Mouse (Mus musculus) regulatory T cell (primary cell): ENCODE data around the gene Adh7.

Experiments
- in situ Hi-C: fragments of 300-600 bp; cut with MboI, MseI; formaldehyde crosslinking; loops from one replicate; pipeline ENCODE4 v1.15.1; 2025; ENCODE audit warnings: high pct_unique_total_duplicates

Gene Adh7

DNA sequence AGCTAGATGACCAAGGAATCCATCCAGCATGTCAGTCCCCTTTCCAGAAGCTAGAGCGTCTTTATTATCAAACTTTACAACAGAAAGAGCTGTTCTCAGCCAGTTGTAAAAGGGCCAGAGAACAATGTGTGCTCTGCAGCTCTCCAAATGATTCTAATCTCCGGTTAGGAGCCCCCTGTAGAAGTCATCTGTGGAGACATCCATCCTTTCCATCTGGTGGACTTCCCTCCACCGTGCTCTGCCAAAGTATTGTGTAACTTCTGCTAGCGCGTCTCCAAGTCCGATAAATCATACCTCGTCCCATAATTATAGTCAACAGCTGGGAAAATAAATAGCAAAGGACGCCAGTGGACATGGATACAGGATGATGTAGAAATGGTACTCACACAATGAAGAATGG, 31.2 kb downstream of the Adh7 start:
- in situ Hi-C loops, result no loop called here

DNA sequence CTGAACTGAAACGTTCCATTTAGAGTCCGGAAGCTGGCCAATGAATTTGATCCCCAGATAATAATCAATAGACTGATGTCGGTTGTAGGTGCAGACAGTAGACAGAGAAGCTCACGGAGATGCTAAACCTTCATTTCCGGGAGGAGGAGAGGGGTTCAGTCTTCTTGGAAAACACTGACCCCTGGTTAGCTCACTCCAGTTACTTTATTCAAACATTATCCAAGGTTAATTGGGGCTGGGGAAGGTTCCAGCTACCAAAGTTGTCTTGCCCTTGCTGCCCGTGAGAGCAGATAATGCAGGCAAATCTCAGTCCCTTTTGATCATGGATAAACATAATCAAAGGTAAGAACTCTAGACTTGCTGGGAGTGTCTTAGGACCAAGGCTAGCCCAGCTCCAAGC, 33.6 kb downstream of the Adh7 start:
- in situ Hi-C loops, result no loop called here

DNA sequence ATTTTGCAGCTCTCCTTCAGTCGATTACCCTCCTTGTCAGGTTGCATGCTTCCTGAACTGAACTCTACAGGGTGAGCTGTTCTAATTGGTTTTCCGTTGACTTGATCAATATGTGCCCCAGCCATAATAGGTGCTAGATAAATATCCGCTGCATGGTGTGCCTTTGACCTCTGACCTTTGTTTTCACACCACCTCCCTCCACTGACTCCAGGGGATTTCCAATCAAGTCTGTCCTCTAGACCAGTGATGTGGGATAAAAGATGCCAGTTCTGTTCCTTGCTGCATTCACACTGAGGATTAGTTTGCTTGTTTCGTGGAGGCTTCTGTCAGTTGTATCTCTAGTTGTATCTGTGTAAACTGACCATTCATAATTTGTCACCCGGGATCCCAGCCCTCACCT, 36.6 kb downstream of the Adh7 start:
- in situ Hi-C loops, result no loop called here

DNA sequence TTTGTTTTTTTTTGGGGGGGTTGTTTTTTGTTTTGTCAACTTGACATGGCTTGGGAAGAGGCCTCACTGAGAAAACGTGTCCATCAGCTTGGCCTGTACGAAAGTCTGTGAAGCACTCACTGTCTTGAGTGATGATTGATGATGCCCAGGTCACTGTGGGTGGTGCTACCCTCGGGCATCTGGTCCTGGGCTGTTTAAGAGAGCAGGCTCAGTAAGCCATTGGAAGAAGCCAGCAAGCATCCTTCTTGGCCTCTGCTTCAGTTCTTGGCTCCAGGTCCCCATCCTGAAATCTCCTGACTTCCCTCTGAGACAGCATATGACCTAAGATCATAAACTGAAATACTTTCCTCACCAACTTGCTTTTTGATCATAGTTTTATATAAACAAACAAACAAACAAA, 37.8 kb downstream of the Adh7 start:
- in situ Hi-C loops, result loop anchor here (5.0 kb wide), 1 partner anchor 42 kb away; no protein-coding TSS in a partner anchor

DNA sequence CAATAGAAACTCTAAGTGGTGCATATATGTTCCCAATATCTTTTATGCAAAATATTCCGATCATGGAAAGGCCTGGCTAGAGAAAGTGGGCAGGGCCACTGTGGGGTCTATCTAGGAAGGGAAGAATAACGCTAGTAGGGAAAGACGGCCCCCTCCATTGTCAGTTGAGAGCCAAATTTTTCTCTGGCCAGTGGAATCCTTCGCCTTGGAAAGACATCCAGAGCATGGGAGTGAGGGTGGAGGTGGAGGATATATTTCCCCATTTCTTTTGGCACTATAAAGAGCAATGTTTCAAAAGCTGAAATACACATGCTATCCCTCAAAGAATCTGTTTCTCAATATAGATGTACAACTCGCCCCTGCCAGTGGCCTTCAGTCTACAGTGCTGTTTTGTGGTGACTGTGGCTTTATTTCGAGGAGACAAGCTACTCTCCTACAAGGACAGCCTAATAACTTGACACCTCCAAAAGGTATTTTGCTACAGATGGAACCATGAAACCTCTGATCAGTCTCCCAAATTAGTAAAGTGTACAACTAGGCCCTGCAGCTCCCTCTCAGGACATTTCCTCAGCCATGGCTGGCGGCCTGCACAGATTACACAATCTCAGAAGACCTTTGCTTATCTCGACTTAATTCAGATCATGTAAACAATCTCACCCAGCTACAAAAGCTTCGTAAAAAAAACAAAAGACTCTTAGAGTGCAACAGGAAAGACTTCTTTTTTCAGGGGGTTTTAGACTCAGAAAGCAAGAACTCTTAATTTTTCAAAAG, 38.4 kb downstream of the Adh7 start:
- in situ Hi-C loops, result loop anchor here (5.0 kb wide), 1 partner anchor 41 kb away; no protein-coding TSS in a partner anchor

DNA sequence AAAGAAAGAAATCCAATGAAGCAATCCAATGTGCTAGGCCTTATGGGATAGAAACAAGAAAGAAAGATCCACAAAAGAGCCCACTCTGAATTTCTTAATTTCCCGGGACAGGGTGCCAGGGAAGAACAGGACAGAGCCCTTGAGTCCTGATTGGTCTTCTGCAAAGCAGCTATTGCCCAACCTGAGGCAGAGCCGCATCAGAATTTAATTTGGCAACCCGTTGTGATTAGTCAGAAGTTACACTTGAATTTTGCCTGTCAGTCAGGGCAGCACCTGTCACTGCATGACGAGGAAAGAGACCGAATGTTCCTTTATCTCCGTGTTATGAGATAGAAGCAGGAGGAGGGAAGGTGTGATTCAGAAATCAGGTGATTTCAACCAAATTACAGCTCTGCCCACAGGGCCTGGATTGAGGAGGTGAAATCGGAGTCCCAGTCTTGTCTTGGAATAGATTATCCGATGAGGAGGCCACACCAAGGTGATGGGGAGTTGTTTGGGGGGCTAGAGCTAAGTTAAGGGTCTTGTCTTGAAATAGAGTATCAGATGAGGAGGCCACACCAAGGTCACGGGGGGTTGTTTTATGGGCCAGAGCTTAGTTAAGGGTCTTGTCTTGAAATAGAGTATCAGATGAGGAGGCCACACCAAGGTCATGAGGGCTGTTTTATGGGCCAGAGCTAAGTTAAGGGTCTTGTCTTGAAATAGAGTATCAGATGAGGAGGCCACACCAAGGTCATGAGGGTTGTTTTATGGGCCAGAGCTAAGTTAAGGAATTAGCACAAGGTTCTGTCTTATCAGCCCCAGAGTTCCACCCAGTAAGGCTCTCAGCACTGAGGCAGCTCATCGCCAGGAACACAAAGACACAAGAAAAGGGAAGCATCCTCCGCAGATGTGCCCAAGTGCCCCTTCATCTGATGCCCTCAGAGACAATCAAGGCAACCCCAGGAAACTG, 43.4 kb downstream of the Adh7 start, which contains the start of gene Adh1:
Adh1 (plus strand) TSS at position 271 of the 949 bp plus-strand sequence.
- in situ Hi-C loops, result no loop called here

DNA sequence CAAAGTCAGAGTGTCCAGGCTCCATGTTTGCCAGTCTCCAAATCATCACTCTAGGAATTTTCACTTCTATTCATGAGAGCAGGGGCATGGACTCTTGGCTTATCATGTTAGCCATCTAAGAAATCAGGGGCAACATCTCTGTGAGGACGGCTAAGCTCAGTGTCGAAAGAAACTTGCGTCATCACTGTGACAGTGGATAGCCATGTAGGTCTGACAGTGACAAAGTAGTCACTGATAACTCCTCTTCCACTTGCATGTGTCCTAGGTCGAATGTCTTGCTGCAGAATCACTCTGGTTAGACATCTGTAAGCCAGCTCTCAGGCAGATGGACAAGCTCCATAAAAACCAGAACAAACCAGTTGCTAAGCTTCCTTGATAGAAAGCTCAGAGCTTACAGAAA, 45.0 kb downstream of the Adh7 start:
- in situ Hi-C loops, result no loop called here

DNA sequence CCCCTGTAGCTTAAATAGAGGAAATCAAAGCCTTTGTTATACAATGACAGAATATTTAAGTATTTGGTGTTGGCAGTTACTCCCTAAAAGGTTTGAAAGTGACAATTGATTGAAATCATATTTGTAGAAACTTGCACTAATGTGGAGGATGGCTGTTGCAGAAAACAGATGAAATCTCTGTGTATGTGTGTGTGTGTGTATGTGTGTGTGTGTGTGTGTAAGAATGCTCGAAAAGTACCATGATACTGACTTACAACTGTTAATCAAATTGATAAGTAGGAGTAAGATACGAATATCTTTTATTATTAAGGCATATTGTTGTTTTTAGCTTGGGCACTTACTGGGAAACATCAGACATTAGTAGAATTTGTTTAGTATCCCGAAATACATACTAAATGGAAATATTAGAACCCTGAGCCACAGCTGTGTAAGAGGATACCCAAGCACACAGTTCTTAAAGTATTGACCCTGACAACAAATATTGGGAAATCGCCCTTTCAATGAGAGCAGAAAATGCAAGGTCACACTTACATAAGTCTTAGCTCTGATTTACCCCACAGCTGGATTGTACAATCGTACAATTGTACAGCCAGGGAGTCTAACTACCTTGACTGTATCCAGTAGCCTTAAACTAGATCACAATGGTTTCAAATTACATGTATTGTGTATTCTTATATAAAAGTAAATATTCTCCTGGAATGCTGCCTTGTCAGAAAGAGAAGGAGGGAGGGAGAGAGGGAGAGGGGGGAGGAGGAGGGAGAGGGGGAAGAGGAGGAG, 45.8 kb downstream of the Adh7 start:
- in situ Hi-C loops, result no loop called here

DNA sequence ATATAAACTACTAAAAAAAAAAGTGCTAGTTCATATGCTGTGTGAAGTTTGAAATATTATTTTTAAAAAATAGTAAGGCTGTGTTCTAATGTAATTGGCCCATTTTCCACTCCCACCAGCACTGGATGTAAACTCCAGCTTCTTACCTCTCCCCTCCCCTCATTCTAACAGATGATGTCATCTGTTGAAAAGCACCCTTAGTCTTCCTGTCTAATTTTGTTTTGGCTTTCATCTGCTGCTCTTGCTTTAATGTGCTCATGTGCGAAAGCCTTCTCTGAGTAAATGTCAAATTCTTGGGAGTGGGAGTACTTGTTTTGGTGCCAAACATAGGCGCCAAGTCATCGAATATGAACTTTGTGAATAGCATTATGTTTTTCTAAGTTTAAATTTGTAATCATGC, 47.1 kb downstream of the Adh7 start:
- in situ Hi-C loops, result no loop called here

DNA sequence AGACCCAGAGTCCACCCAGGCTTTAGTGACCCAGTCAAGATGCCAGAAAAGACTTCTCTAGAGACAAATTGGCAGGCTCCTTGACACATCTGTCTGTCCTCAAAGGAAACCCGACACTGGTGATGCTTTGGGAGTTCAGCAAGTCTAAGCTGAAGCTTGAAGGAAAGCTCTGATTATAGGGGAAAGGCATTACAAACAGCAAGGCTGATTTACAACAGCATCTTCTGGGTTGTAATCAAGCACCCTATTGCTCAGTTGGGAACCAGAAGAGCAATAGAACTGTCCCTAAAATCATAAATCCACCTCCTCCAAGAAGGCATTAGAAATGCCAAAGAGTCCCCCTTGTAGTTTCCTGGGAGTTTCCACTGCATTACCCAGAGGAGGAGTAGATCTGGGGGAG, 52.9 kb downstream of the Adh7 start:
- in situ Hi-C loops, result no loop called here

DNA sequence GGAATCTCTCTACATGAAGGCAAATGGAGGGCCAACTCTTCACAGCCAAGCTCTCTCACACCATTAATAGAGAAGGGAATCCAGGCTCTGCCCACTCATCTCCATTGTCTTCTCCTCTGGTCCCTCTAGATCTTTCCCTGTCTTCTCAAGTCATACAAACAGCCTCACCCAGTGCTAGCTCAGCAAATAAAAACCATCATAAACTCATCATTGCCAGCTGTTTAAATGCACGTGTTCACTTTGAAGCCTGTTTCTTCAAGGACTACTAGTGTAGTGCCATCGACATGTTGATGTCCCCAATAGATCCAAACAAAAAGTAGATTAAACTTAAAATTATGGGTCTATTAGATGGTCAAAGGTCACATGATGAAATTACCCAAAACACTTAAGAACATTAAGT, 53.7 kb downstream of the Adh7 start:
- in situ Hi-C loops, result no loop called here

DNA sequence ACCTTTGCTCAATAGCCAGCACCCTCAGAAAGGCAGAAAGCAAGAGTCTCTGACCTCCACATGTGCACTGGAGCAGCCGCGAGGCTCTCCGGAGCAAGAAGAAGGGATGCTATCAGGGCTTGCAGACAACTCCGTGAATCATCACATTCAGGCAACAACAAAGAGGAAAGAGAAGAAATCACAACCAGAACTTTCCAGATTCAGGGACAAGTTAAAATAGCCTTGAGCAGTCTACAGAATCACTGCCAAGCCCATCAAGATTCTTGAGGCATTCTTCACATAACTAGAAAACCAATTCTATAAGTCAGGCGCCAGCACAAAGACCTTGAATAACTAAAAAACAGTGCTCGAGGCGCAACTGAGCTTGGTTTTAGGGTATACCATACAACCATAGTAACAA, 55.5 kb downstream of the Adh7 start:
- in situ Hi-C loops, result no loop called here

DNA sequence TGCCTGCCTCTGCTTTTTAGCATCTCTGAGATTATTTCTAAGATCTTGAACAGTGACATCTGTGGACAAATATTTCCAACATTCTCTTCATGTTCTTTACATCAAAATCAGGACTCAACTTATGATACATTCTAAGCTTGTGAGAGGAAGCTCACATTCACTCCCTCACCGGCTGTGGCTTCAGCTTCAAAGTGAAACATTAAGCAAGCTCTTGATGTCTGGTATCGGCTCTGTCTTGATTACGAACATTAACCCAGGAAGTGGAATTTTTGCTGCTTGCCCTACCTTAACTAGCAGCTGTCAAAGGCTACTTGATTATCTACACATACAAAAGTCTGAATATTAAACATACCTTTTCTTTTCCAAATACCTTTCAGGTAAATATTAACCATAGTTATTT, 57.5 kb downstream of the Adh7 start:
- in situ Hi-C loops, result no loop called here

DNA sequence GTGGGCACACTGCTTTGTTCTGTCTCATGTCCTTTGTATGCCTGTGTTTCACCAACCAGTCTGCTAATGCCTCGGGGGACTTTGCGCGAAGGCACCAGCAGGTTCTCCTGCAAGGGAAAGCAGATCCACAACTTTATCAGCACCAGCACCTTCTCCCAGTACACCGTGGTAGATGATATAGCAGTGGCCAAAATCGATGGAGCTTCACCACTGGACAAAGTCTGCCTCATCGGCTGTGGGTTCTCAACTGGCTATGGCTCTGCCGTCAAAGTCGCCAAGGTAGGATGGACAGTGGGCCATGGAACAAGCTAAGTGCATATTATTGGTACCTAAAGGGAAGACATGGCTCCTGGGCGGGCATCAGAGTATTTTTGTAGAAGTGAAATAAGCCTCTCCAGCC, 65.0 kb downstream of the Adh7 start:
- in situ Hi-C loops, result no loop called here
